8 mouse cellular contexts compared by ENCODE assay signal in genomic region chr8:95352151-95352870, GRCm38 (mm10). TPM values are rescaled to one million over a fixed set of nuclear protein-coding genes. Genes with fewer than 3 reads are reported as not detected.
DNase-seq lines count a peak whose midpoint lies in the region; ATAC-seq and TF ChIP-seq lines count a peak whose summit lies in the region.

Gene Mmp15 (plus strand): TSS chr8:95352268.

- H3K27ac ChIP-seq in ES-Bruce4 (ENCODE audit: insufficient read depth, low read length): no peak within 1 kb of the TSS
- peak within 1 kb of the TSS; percentile 66 for H3K27ac ChIP-seq in forebrain, embryonic 11.5 days (ENCODE audit: low read depth, low read length)
- H3K27ac ChIP-seq in heart, embryonic 14.5 days (replicated peaks in 1 of 2; ENCODE audit: control insufficient read depth in 1 of 2, insufficient read depth in 1 of 2, low read depth in 2 of 2, low read length in 2 of 2): peak within 1 kb of the TSS; percentile 76 to 83
- no peak within 1 kb of the TSS for H3K27ac ChIP-seq in liver, embryonic 15.5 days (replicated peaks)
- H3K27ac ChIP-seq in neural tube, embryonic 14.5 days (ENCODE audit: low read depth, low read length): peak within 1 kb of the TSS; percentile 87

- ATAC-seq in forebrain, embryonic 11.5 days (replicated peaks; ENCODE audit: low FRiP score): peak; percentile 84
- peak; percentile 77 for ATAC-seq in heart, embryonic 14.5 days (ENCODE audit: insufficient number of reproducible peaks, insufficient read depth, low FRiP score, low read depth)
- peak; percentile 50 for ATAC-seq in liver, embryonic 15.5 days (ENCODE audit: insufficient read depth)
- peak; percentile 73 for ATAC-seq in neural tube, embryonic 14.5 days (ENCODE audit: low read depth)

- peak within 1 kb of the TSS; percentile 77 for H3K4me3 ChIP-seq in ES-Bruce4 (ENCODE audit: low read depth, low read length)
- peak within 1 kb of the TSS; percentile 77 for H3K4me3 ChIP-seq in forebrain, embryonic 11.5 days (ENCODE audit: low read depth, low read length)
- peak within 1 kb of the TSS; percentile 58 to 98 for H3K4me3 ChIP-seq in heart, embryonic 14.5 days (ENCODE audit: control insufficient read depth in 1 of 2, insufficient read depth in 1 of 2, low read depth in 1 of 2, low read length in 2 of 2)
- H3K4me3 ChIP-seq in liver, embryonic 15.5 days (replicated peaks): peak within 1 kb of the TSS; percentile 56
- peak within 1 kb of the TSS; percentile 93 for H3K4me3 ChIP-seq in neural tube, embryonic 14.5 days (ENCODE audit: low read depth, low read length)

- TF ChIP-seq POLR2A in ES-Bruce4 (IDR thresholded peaks at IDR 0.05; ENCODE audit: insufficient read depth, low read length): no peak

- no peak for TF ChIP-seq CTCF in ES-Bruce4 (IDR thresholded peaks at IDR 0.05; ENCODE audit: low read depth, low read length)

- under 1% methylated on average over 79 of the region's 80 CpGs for WGBS in forebrain, embryonic 11.5 days
- WGBS in heart, embryonic 14.5 days: under 1% methylated on average over 71 of the region's 80 CpGs
- 1% methylated on average over 78 of the region's 80 CpGs for WGBS in liver, embryonic 15.5 days (ENCODE audit: insufficient replicate concordance)
- under 1% methylated on average over 68 of the region's 80 CpGs for WGBS in neural tube, embryonic 14.5 days

- no peaks in the 10 kb centered on the region for H3K4me1 ChIP-seq in ES-Bruce4 (ENCODE audit: control insufficient read depth, insufficient read depth, low read length)
- peaks cover 6% of the 10 kb centered on the region for H3K4me1 ChIP-seq in forebrain, embryonic 11.5 days (replicated peaks; ENCODE audit: control insufficient read depth, insufficient read depth, low read length)
- H3K4me1 ChIP-seq in heart, embryonic 14.5 days (ENCODE audit: control insufficient read depth in 2 of 2, insufficient read depth in 2 of 2, low read length in 2 of 2): peaks cover 45 to 69% of the 10 kb centered on the region in 2 experiments
- no peaks in the 10 kb centered on the region; the same call in 1 of the 2 replicates for H3K4me1 ChIP-seq in liver, embryonic 15.5 days (replicated peaks)
- H3K4me1 ChIP-seq in neural tube, embryonic 14.5 days (ENCODE audit: control insufficient read depth, insufficient read depth, low read length): peaks cover 40% of the 10 kb centered on the region

- H3K9ac ChIP-seq in ES-Bruce4 (ENCODE audit: low read depth, poor library complexity, severe bottlenecking): peak within 1 kb of the TSS; percentile 82
- peak within 1 kb of the TSS; percentile 93 for H3K9ac ChIP-seq in forebrain, embryonic 11.5 days (ENCODE audit: low read length)
- peak within 1 kb of the TSS; percentile 100 for H3K9ac ChIP-seq in heart, embryonic 14.5 days (ENCODE audit: low read length)
- H3K9ac ChIP-seq in liver, embryonic 15.5 days: peak within 1 kb of the TSS; percentile 18; the same call in 1 of the 2 replicates
- H3K9ac ChIP-seq in neural tube, embryonic 14.5 days (replicated peaks; ENCODE audit: low read depth, low read length): peak within 1 kb of the TSS; percentile 91

- no peaks in the 10 kb centered on the region for H3K9me3 ChIP-seq in ES-Bruce4 (replicated peaks; ENCODE audit: control insufficient read depth, insufficient read depth, low read length, poor library complexity, severe bottlenecking)
- H3K9me3 ChIP-seq in forebrain, embryonic 11.5 days (ENCODE audit: control insufficient read depth, low read length): no peaks in the 10 kb centered on the region
- no peaks in the 10 kb centered on the region for H3K9me3 ChIP-seq in heart, embryonic 14.5 days (ENCODE audit: control insufficient read depth, low read length)
- H3K9me3 ChIP-seq in liver, embryonic 15.5 days (replicated peaks): no peaks in the 10 kb centered on the region
- no peaks in the 10 kb centered on the region for H3K9me3 ChIP-seq in neural tube, embryonic 14.5 days (ENCODE audit: control insufficient read depth, low read length)

- no peak for TF ChIP-seq EP300 in ES-Bruce4 (IDR thresholded peaks at IDR 0.05; ENCODE audit: insufficient read depth, low read depth, low read length)

- peak; percentile 62 for DNase-seq in brain, adult 2 months (ENCODE audit: low read depth, low spot score)
- peak; percentile 89 for DNase-seq in forebrain, embryonic 11.5 days (ENCODE audit: low spot score)
- DNase-seq in kidney, postnatal 10 days: peak; percentile 84
- DNase-seq in urinary bladder, postnatal 4 days (ENCODE audit: low spot score in 2 of 2): peak; percentile 67 to 76

- H3K36me3 ChIP-seq in ES-Bruce4 (ENCODE audit: control insufficient read depth, insufficient read depth, low read length, poor library complexity, severe bottlenecking): no peaks in the 10 kb centered on the region
- no peaks in the 10 kb centered on the region for H3K36me3 ChIP-seq in forebrain, embryonic 11.5 days (ENCODE audit: control insufficient read depth, insufficient read depth, low read length)
- peaks cover 13% of the 10 kb centered on the region for H3K36me3 ChIP-seq in heart, embryonic 14.5 days (ENCODE audit: control insufficient read depth, insufficient read depth, low read length)
- H3K36me3 ChIP-seq in liver, embryonic 15.5 days (replicated peaks): no peaks in the 10 kb centered on the region
- no peaks in the 10 kb centered on the region for H3K36me3 ChIP-seq in neural tube, embryonic 14.5 days (ENCODE audit: control insufficient read depth, insufficient read depth, low read length)

- peak within 1 kb of the TSS; percentile 93 for H3K4me2 ChIP-seq in forebrain, embryonic 11.5 days (ENCODE audit: low read depth, low read length, severe bottlenecking)
- peak within 1 kb of the TSS; percentile 81 for H3K4me2 ChIP-seq in heart, embryonic 14.5 days (ENCODE audit: low read length)
- peak within 1 kb of the TSS; percentile 67 for H3K4me2 ChIP-seq in liver, embryonic 15.5 days
- peak within 1 kb of the TSS; percentile 89 for H3K4me2 ChIP-seq in neural tube, embryonic 14.5 days (ENCODE audit: low read depth, low read length)

- 0 out of 2 replicates have a peak, but pooled peaks cover 3% of the 10 kb centered on the region for H3K27me3 ChIP-seq in ES-Bruce4 (ENCODE audit: control insufficient read depth, insufficient read depth, low read length, poor library complexity, severe bottlenecking)
- no peaks in the 10 kb centered on the region for H3K27me3 ChIP-seq in forebrain, embryonic 11.5 days (ENCODE audit: control insufficient read depth, insufficient read depth, low read length)
- no peaks in the 10 kb centered on the region for H3K27me3 ChIP-seq in heart, embryonic 14.5 days (ENCODE audit: control insufficient read depth, insufficient read depth, low read length)
- H3K27me3 ChIP-seq in liver, embryonic 15.5 days: peaks cover 74% of the 10 kb centered on the region
- no peaks in the 10 kb centered on the region for H3K27me3 ChIP-seq in neural tube, embryonic 14.5 days (ENCODE audit: control insufficient read depth, insufficient read depth, low read length)

RNA-seq across cellular contexts. Expression of gene Mmp15, which starts in this region (rescaled TPM):
- polyA plus RNA-seq in ES-Bruce4 (2011; ENCODE audit: insufficient read depth, insufficient read length, low read depth, missing spikeins): 8.0 and 11.0 TPM in 2 replicates
- 20.6 and 21.0 TPM in 2 replicates for polyA plus RNA-seq in forebrain, embryonic 11.5 days (2014; fragmentation: Nextera tagmentation; extraction: Ambion mirVana)
- 49.7 and 58.5 TPM in 2 replicates for polyA plus RNA-seq in heart, embryonic 14.5 days (2014; fragmentation: Nextera tagmentation; extraction: Ambion mirVana)
- polyA plus RNA-seq in liver, embryonic 15.5 days (2015; fragmentation: Nextera tagmentation; extraction: Ambion mirVana): 1.1 and 1.2 TPM in 2 replicates
- polyA plus RNA-seq in neural tube, embryonic 14.5 days (2014; fragmentation: Nextera tagmentation; extraction: Ambion mirVana): 19.6 and 26.2 TPM in 2 replicates

Comparison
In these comparisons a context has a peak if more than half of its experiments do, and no peak if none do; other contexts are left out.
1. H3K27ac ChIP-seq: peak in forebrain, embryonic 11.5 days (single experiment), heart, embryonic 14.5 days (2 of 2) and neural tube, embryonic 14.5 days (single experiment); none in ES-Bruce4 (single experiment) and liver, embryonic 15.5 days (single experiment).
2. H3K9ac ChIP-seq: peak in every context shown above with its lines; median percentile 100 in heart, embryonic 14.5 days; 93 in forebrain, embryonic 11.5 days; 91 in neural tube, embryonic 14.5 days; 82 in ES-Bruce4; 18 in liver, embryonic 15.5 days.
3. Peak in every context shown above with its lines, with median percentiles within 50 percentile points of each other: H3K4me3 ChIP-seq, DNase-seq, ATAC-seq and H3K4me2 ChIP-seq.